Mouse (Mus musculus) adrenal gland, postnatal 36 days (tissue): ENCODE measurements around the gene Zfp973. TPM values are rescaled to one million over a fixed set of nuclear protein-coding genes. Genes with fewer than 3 reads are reported as not detected.
"Not testable (repeated sequence)": the region's sequence is repeated elsewhere in the genome, so short reads cannot be mapped to it uniquely, and the experiment has no call there.

ENCODE experiments used
- DNase-seq, 2 experiments: peaks; one replicate each; pipeline ENCODE4 v3.0.0; 2021; ENCODE audit warnings: mixed read lengths in 1 of 2
- long read RNA-seq, 2 experiments: library from polyadenylated mRNA; stranded (forward); transcript quantifications; one replicate each; pipeline ENCODE4 v2.0.0; 2021; ENCODE audit warnings: borderline sequencing depth in 2 of 2
- total RNA-seq, 2 experiments: library from RNA; stranded (reverse); gene quantifications; 2 replicates each; pipeline ENCODE4 v1.2.3; 2021

The Zfp973 gene
- total RNA-seq: 10 to 100 TPM; 11.3 to 11.9 TPM
- long read RNA-seq, experiment 1, partial matches to known transcripts: 0 of 3 reads
- long read RNA-seq, experiment 1, other reads (novel, unspliced or antisense): 3 of 3 reads
- long read RNA-seq, experiment 2: 0 reads

DNA sequence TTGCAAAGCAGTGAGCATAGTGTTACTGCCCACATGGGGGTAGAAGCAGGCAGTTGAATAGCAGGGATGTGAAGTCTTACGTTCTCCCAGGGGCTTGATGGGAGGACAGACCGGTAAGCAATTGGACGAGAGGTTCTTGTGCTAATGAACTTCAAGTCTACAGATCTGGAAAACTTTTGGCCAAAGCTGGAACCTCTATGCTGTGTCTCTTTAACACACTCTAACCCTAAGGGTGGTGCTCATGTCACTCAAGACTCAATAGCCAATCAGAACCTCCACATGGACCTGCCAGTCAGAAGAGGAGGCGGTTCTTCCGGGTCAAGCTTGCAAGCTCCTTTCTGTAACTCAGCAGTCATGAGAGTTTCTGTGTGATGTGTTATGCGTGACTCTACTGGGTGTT, at the start of gene Zfp973:
Gene Zfp973, plus strand, starts transcription at position 301 of the 400 bp plus-strand sequence.
- not testable (repeated sequence) for DNase-seq

DNA sequence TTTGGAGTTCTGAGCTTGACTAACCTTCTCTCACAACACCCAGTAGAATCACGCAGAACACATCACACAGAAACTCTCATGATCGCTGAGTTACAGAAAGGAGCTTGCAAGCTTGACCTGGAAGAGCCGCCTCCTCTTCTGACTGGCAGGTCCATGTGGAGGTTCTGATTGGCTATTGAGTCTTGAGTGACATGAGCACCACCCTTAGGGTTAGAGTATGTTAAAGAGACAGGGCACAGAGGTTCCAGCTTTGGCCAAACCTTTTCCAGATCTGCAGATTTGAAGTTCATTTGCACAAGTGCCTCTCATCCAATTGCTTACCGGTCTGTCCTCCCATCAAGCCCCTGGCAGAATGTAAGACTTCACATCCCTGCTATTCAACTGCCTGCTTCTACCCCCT, 34.1 kb upstream of the Zfp973 start, which contains the start of gene Gm14308:
Gene Gm14308, minus strand, starts transcription at position 101 of the 400 bp plus-strand sequence.
- not testable (repeated sequence) for DNase-seq

DNA sequence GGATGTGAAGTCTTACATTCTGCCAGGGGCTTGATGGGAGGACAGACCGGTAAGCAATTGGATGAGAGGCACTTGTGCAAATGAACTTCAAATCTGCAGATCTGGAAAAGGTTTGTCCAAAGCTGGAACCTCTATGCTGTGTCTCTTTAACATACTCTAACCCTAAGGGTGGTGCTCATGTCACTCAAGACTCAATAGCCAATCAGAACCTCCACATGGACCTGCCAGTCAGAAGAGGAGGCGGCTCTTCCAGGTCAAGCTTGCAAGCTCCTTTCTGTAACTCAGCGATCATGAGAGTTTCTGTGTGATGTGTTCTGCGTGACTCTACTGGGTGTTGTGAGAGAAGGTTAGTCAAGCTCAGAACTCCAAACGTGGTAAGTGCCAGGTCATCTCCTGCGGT, 37.7 kb downstream of the Zfp973 start, which contains the start of gene Gm14305:
Gene Gm14305, plus strand, starts transcription at position 278 of the 400 bp plus-strand sequence.
- peak in 1 of 2 experiments; percentile 9 for DNase-seq

Other genes with a start within 250 kb of the Zfp973 start
- 10 to 100 TPM; 12.7 to 12.9 TPM for gene Gm14435, start 246.9 kb upstream of the Zfp973 start, total RNA-seq
- gene Gm14434, start 183.7 kb upstream of the Zfp973 start, total RNA-seq: 1 to 10 TPM in 1 of 2 experiments, not detected in 1; 1.0 TPM
- not detected for gene Zfp967, start 149.5 kb upstream of the Zfp973 start, total RNA-seq
- 1 to 10 TPM; 3.2 to 3.8 TPM for gene Gm14308, start 34.2 kb upstream of the Zfp973 start, total RNA-seq
- 10 to 100 TPM in 1 of 2 experiments, 1 to 10 TPM in 1; 9.0 to 14.2 TPM for gene Gm14305, start 37.8 kb downstream of the Zfp973 start, total RNA-seq
- 10 to 100 TPM in 1 of 2 experiments, 1 to 10 TPM in 1; 9.1 to 13.8 TPM for gene Gm14295, start 128.1 kb downstream of the Zfp973 start, total RNA-seq
- not detected for gene Gm14408, start 160.6 kb downstream of the Zfp973 start, total RNA-seq